Mouse (Mus musculus) stomach, postnatal 0 days (tissue): ENCODE measurements around the gene Klc3. TPM values are rescaled to one million over a fixed set of nuclear protein-coding genes. Genes with fewer than 3 reads are reported as not detected.

Experiments
- ATAC-seq: fragments of 200-750 bp; cut with Nextera tagmentation; 2 replicates; pipeline ENCODE4 v1.8.0; 2017; ENCODE audit not compliant: low FRiP score, low TSS enrichment
- DNase-seq: peaks from one replicate; pipeline ENCODE4 v3.0.0-alpha.2; 2016; ENCODE audit warnings: low spot score
- H3K27ac ChIP-seq: fragments of 300-500 bp; sonication (generic); replicated peaks from 2 replicates; pipeline ENCODE4 v1.5.1; 2014; ENCODE audit warnings: mild to moderate bottlenecking, control low read depth
- H3K27me3 ChIP-seq: fragments of 300-500 bp; sonication (generic); 2 replicates; pipeline ENCODE4 v1.6.1; 2014; ENCODE audit warnings: low read length; ENCODE audit not compliant: control insufficient read depth, insufficient read depth
- H3K36me3 ChIP-seq: fragments of 300-500 bp; sonication (generic); 2 replicates; pipeline ENCODE4 v1.6.1; 2014; ENCODE audit warnings: low read length, mixed read lengths; ENCODE audit not compliant: control insufficient read depth, insufficient read depth
- H3K4me1 ChIP-seq: fragments of 300-500 bp; sonication (generic); replicated peaks from 2 replicates; pipeline ENCODE4 v1.6.1; 2014; ENCODE audit warnings: antibody characterized with exemption; ENCODE audit not compliant: control insufficient read depth, insufficient read depth
- H3K4me2 ChIP-seq: fragments of 300-500 bp; sonication (generic); replicated peaks from 2 replicates; pipeline ENCODE4 v1.6.1; 2014; ENCODE audit warnings: low read depth, mild to moderate bottlenecking, control low read depth, moderate library complexity
- H3K4me3 ChIP-seq: fragments of 300-500 bp; sonication (generic); 2 replicates; pipeline ENCODE4 v1.5.1; 2014; ENCODE audit warnings: low read depth, low read length, control low read depth
- H3K9ac ChIP-seq: fragments of 300-500 bp; sonication (generic); 2 replicates; pipeline ENCODE4 v1.6.1; 2014; ENCODE audit warnings: mild to moderate bottlenecking, low read length, control low read depth, mixed read lengths
- H3K9me3 ChIP-seq: fragments of 300-500 bp; sonication (generic); 2 replicates; pipeline ENCODE4 v1.6.1; 2016; ENCODE audit warnings: low read length; ENCODE audit not compliant: control insufficient read depth
- CTCF ChIP-seq: IDR thresholded peaks from 2 replicates; pipeline ENCODE4 v1.5.1; 2016; ENCODE audit warnings: antibody characterized with exemption, low read depth, mild to moderate bottlenecking, moderate library complexity
- EP300 ChIP-seq: optimal IDR thresholded peaks from 2 replicates; pipeline ENCODE3; 2016; ENCODE audit warnings: antibody characterized with exemption
- WGBS: fragments of 180-500 bp; shearing (Covaris S2); extraction: QIAGEN DNeasy Blood & Tissue Kit; methylation state at CpG from one replicate; pipeline ENCODE4 v1.1.7; 2014; 5-methylcytosine and 5-hydroxymethylcytosine counted together
- polyA plus RNA-seq: library from polyadenylated mRNA; unstranded; fragments of >200 nt; fragmentation: Nextera tagmentation; extraction: Ambion mirVana; gene quantifications from 2 replicates; pipeline ENCODE4 v1.2.1, GENCODE M21; 2015

Klc3 gene
- polyA plus RNA-seq, 1 experiment from 2014 or later: 24.3 TPM

GRCm38 (mm10) chr7:19388699-19389413, 15.0 kb downstream of the Klc3 start:
- DNase-seq (no peak), ATAC-seq (no peak)
- TF ChIP-seq CTCF: no peak
- no peak for TF ChIP-seq EP300
- Histone ChIP-seq H3K4me1 (no peaks in the 10 kb centered on the region), H3K4me2 (no peak overlapping the region), H3K36me3 (peaks cover 38% of the 10 kb centered on the region), H3K9me3 (no peaks in the 10 kb centered on the region), H3K27ac (no peak overlapping the region), H3K4me3 (no peak overlapping the region), H3K9ac (no peak overlapping the region), H3K27me3 (no peaks in the 10 kb centered on the region)
- WGBS: 79% methylated on average over 9 of the region's 10 CpGs

GRCm38 (mm10) chr7:19383708-19384107, 20.2 kb downstream of the Klc3 start:
- Histone ChIP-seq H3K27me3 (no peaks in the 10 kb centered on the region), H3K36me3 (peaks cover 6% of the 10 kb centered on the region; the same call in 1 of the 2 replicates), H3K9ac (no peak overlapping the region), H3K4me3 (no peak overlapping the region), H3K4me1 (0 out of 2 replicates have a peak, but pooled peaks cover 2% of the 10 kb centered on the region), H3K27ac (no peak overlapping the region), H3K9me3 (no peaks in the 10 kb centered on the region), H3K4me2 (no peak overlapping the region)
- no peak for TF ChIP-seq CTCF
- TF ChIP-seq EP300: no peak
- DNase-seq (no peak), ATAC-seq (no peak)
- 86% methylated on average over 9 of the region's 9 CpGs for WGBS

DNA sequence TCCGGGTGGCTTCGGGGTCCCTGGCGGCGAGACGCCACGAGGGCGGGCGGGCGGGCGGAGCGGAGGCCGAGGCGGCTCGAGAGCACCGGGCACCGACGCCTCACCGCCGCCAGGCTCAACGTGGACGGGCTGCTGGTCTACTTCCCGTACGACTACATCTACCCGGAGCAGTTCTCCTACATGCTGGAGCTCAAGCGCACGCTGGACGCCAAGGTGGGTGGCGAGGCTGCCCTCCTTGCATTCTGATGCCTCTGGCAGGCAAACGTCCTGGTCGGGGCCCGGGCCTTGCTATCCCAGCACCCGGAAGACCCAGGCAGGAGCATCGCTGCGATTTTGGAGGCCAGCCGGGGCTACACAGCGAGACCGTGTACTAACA, 21.8 kb downstream of the Klc3 start:
- Histone ChIP-seq H3K27me3 (no peaks in the 10 kb centered on the region), H3K4me2 (peak overlapping the region; percentile 74), H3K27ac (peak overlapping the region; percentile 53; the same call in 1 of the 2 replicates), H3K36me3 (peaks cover 6% of the 10 kb centered on the region; the same call in 1 of the 2 replicates), H3K9ac (peak overlapping the region; percentile 79), H3K9me3 (no peaks in the 10 kb centered on the region), H3K4me1 (0 out of 2 replicates have a peak, but pooled peaks cover 2% of the 10 kb centered on the region), H3K4me3 (peak overlapping the region; percentile 77)
- ATAC-seq (peak; percentile 67), DNase-seq (no peak)
- TF ChIP-seq CTCF (no peak), EP300 (no peak)
- WGBS: 0% methylated on average over 23 of the region's 37 CpGs

DNA sequence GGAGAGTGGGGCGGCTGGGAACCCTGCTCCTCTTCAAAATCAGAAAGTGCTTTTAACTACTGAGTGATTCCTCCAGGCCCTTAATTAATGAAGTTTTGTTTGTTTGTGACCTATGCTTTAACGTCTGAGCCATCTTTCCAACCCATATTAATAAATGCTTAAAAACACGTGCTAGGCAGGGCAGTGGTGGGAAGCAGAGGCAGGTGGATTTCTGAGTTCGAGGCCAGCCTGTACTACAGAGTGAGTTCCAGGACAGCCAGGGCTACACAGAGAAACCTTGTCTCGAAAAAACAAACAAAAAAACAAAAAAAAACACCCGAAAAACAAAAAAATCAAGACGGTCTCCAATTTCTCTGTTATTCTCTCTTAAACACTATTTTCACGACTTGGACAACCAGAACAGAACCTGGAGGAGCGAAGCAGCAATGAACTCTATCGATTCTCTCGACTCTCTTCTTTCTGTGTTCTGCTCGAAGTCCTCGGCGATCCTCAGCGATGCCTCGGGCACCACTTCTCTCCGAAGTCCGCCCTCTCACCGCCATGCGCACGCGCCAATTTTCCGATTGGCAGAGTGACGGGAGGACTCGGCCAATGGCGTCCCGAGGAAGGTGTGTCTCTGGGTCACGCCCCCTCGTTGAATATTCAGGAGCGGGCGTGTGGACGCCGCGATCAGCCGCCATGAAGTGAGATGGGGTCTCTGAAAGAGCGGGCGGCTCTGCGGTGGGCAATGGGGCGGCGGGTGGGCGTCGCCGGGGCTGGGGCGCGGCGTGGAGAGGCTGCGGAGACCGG, 22.3 kb downstream of the Klc3 start, which contains the start of gene Ercc2:
Ercc2 (plus strand) TSS at position 634 of the 789 bp plus-strand sequence.
- H3K27ac ChIP-seq: peak within 1 kb of the TSS; percentile 53; the same call in 1 of the 2 replicates

DNA sequence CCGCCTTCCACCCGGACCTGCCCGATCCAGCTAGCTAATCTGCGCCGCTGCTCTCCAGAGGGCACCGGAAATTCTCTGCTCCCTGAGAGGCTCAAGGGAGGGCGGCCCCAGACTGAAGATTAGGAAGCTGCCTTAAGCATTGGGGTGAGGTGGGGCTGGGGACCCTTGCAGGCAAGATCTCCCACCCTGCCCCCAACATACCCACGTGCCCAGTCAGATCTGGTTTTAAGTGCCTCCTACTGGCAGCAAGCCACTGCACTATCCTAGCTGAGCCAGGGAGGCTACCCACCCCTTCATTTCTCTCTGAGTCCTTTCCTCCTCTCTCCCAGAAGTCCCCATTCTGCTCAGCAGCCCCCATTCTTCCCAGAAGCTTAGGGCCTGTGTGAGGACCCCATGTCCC, 25.9 kb downstream of the Klc3 start:
- H3K4me3 ChIP-seq: no peak overlapping the region
- 64% methylated on average over 8 of the region's 8 CpGs for WGBS
- H3K4me2 ChIP-seq: no peak overlapping the region
- H3K9me3 ChIP-seq: no peaks in the 10 kb centered on the region
- no peak for DNase-seq
- TF ChIP-seq EP300 (no peak), CTCF (no peak)
- H3K36me3 ChIP-seq: no peaks in the 10 kb centered on the region; the same call in 1 of the 2 replicates
- 0 out of 2 replicates have a peak, but pooled peaks cover 2% of the 10 kb centered on the region for H3K4me1 ChIP-seq
- H3K27ac ChIP-seq: no peak overlapping the region
- H3K27me3 ChIP-seq: no peaks in the 10 kb centered on the region
- H3K9ac ChIP-seq: no peak overlapping the region
- ATAC-seq: no peak

More for the DNA sequence above, 22.3 kb downstream of the Klc3 start, which contains the start of gene Ercc2:
- no peaks in the 10 kb centered on the region for H3K27me3 ChIP-seq
- ATAC-seq (peak; percentile 94), DNase-seq (peak; percentile 99)
- H3K4me1 ChIP-seq: 0 out of 2 replicates have a peak, but pooled peaks cover 2% of the 10 kb centered on the region
- peak within 1 kb of the TSS; percentile 79 for H3K9ac ChIP-seq
- H3K4me2 ChIP-seq: peak within 1 kb of the TSS; percentile 74
- WGBS: 5% methylated on average over 44 of the region's 48 CpGs
- H3K36me3 ChIP-seq: peaks cover 4% of the 10 kb centered on the region; the same call in 1 of the 2 replicates
- no peaks in the 10 kb centered on the region for H3K9me3 ChIP-seq
- no peak for TF ChIP-seq EP300
- TF ChIP-seq CTCF: 0 out of 2 replicates have a peak, but pooled peaks have one; percentile 11
- H3K4me3 ChIP-seq: peak within 1 kb of the TSS; percentile 77
